Comparison of ENCODE assay signal across 13 mouse cellular contexts in the genomic region with DNA sequence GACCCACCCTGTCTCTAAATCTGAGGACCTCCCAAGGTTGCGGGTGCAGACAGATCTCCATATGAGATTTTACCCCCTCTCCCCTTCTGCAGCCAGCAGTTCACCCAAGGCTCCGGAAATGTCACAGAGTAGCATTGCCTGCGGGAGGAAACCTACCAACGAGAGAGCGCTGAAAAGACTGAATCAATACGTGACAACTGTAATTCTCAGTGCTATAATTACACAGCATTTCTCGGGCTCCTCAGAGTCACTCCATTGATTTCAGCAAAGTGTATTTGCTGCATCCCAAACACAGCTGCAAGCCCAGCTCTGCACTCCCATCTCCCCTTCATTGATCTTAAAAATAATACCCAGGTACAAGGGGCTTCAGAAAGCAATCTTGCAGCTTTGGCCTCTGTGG.
"Had no signal": no experiment of that assay in that cellular context is flagged by ENCODE, and none has a peak within 500 bp of the region (broad histone marks: within the 10 kb centered on the region; RNA-seq: fewer than 3 reads in every experiment).

No protein-coding gene starts in this region.

- DNase-seq: kidney, postnatal 4 days; liver; liver, embryonic 13.5 days; liver, postnatal 0 days; right cerebral cortex, adult 18-20 months; right cerebral cortex, postnatal 25 days; thymus, postnatal 4 days had no signal

- H3K9me3 ChIP-seq: limb, embryonic 12.5 days; liver, embryonic 13.5 days; lung, embryonic 15.5 days; midbrain, embryonic 13.5 days had no signal

- H3K9ac ChIP-seq: limb, embryonic 12.5 days; liver, embryonic 13.5 days; liver, postnatal 0 days; lung, embryonic 15.5 days; midbrain, embryonic 13.5 days had no signal

- H3K36me3 ChIP-seq: limb, embryonic 12.5 days; liver, embryonic 13.5 days; lung, embryonic 15.5 days; midbrain, embryonic 13.5 days had no signal

- H3K4me3 ChIP-seq: layer of hippocampus, adult 2 months; limb, embryonic 12.5 days; liver, embryonic 13.5 days; lung, embryonic 15.5 days; midbrain, embryonic 13.5 days had no signal

- H3K4me1 ChIP-seq: liver, embryonic 13.5 days; midbrain, embryonic 13.5 days had no signal

- H3K27ac ChIP-seq: kidney, postnatal 0 days; layer of hippocampus, adult 2 months; limb, embryonic 12.5 days; liver, embryonic 13.5 days; lung, embryonic 15.5 days; midbrain, embryonic 13.5 days; stomach, postnatal 0 days had no signal

- ATAC-seq: liver, postnatal 0 days; midbrain, embryonic 13.5 days had no signal

- H3K4me2 ChIP-seq: limb, embryonic 12.5 days; liver, embryonic 13.5 days; lung, embryonic 15.5 days; midbrain, embryonic 13.5 days had no signal

- H3K27me3 ChIP-seq: limb, embryonic 12.5 days; liver, embryonic 13.5 days; lung, embryonic 15.5 days; midbrain, embryonic 13.5 days had no signal
